Mouse (Mus musculus) left cerebral cortex, postnatal 14 days (tissue): ENCODE measurements around the gene Pbx4. TPM values are rescaled to one million over a fixed set of nuclear protein-coding genes. Genes with fewer than 3 reads are reported as not detected.

ENCODE experiments used
- DNase-seq, 2 experiments: peaks; one replicate each; pipeline ENCODE4 v3.0.0; 2021 to 2022; ENCODE audit warnings: low spot score in 2 of 2, mixed read lengths in 1 of 2
- intact Hi-C: fragments of 180-260 bp; cut with DNase I; formaldehyde crosslinking; loops from one replicate; pipeline ENCODE4 v1.15.1; 2025
- total RNA-seq, 2 experiments: library from RNA; stranded (reverse); gene quantifications; 2 replicates each; pipeline ENCODE4 v1.2.3; 2021

Gene Pbx4
- total RNA-seq, 2 experiments from 2014 or later = 23.0 to 27.4 TPM

GRCm38 (mm10) chr8:69888902-69889301, 56.6 kb downstream of the Pbx4 start:
- intact Hi-C loops = no loop called here
- no peak for DNase-seq

- DNase-seq = peak; percentile 75 to 77
- intact Hi-C loops = loop anchor here (2.0 kb wide), 1 partner anchor 16 kb away; no protein-coding TSS in a partner anchor
These were observed 58.5 kb downstream of the Pbx4 start for GRCm38 (mm10) chr8:69890813-69891241.

GRCm38 (mm10) chr8:69893863-69894262, 61.6 kb downstream of the Pbx4 start:
- intact Hi-C loops = no loop called here
- peak; percentile 63 to 90 for DNase-seq

GRCm38 (mm10) chr8:69894836-69895332, 62.6 kb downstream of the Pbx4 start:
- intact Hi-C loops = no loop called here
- DNase-seq = no peak

- DNase-seq = no peak
- intact Hi-C loops = no loop called here
These were observed 63.6 kb downstream of the Pbx4 start for GRCm38 (mm10) chr8:69895772-69896451.

- DNase-seq = no peak
- intact Hi-C loops = no loop called here
These were observed 65.6 kb downstream of the Pbx4 start for GRCm38 (mm10) chr8:69897857-69898256.

- DNase-seq = no peak
- intact Hi-C loops = no loop called here
These were observed 67.6 kb downstream of the Pbx4 start for GRCm38 (mm10) chr8:69899876-69900275.

GRCm38 (mm10) chr8:69900895-69901451, 68.7 kb downstream of the Pbx4 start:
- no peak for DNase-seq
- intact Hi-C loops = no loop called here

GRCm38 (mm10) chr8:69901484-69902162, 69.3 kb downstream of the Pbx4 start:
- intact Hi-C loops = no loop called here
- DNase-seq = peak; percentile 97 to 98

- intact Hi-C loops = no loop called here
- DNase-seq = no peak
These were observed 70.1 kb downstream of the Pbx4 start, which contains the start of the genes Tssk6, Ndufa13 and Yjefn3 for GRCm38 (mm10) chr8:69902163-69903062. TSS of gene Tssk6 (plus strand) at chr8:69902184. TSS of gene Ndufa13 (minus strand) at chr8:69902558. TSS of gene Yjefn3 (minus strand) at chr8:69902712.

- intact Hi-C loops = no loop called here
- peak; percentile 100 for DNase-seq
These were observed 70.8 kb downstream of the Pbx4 start for GRCm38 (mm10) chr8:69903063-69903542.

GRCm38 (mm10) chr8:69904096-69904495, 71.8 kb downstream of the Pbx4 start:
- DNase-seq = no peak
- intact Hi-C loops = no loop called here

- no peak for DNase-seq
- intact Hi-C loops = no loop called here
These were observed 74.0 kb downstream of the Pbx4 start for GRCm38 (mm10) chr8:69906260-69906659.

- no peak for DNase-seq
- intact Hi-C loops = no loop called here
These were observed 74.8 kb downstream of the Pbx4 start for GRCm38 (mm10) chr8:69907106-69907505.

GRCm38 (mm10) chr8:69911917-69912316, 79.6 kb downstream of the Pbx4 start:
- DNase-seq = no peak
- intact Hi-C loops = no loop called here

- intact Hi-C loops = no loop called here
- no peak for DNase-seq
These were observed 80.3 kb downstream of the Pbx4 start for GRCm38 (mm10) chr8:69912478-69913074.

GRCm38 (mm10) chr8:69914526-69914925, 82.2 kb downstream of the Pbx4 start:
- intact Hi-C loops = no loop called here
- DNase-seq = no peak

GRCm38 (mm10) chr8:69915748-69916147, 83.5 kb downstream of the Pbx4 start:
- DNase-seq = peak; percentile 51 to 84
- intact Hi-C loops = loop anchor here (5.0 kb wide), 1 partner anchor 247 kb away; no protein-coding TSS in a partner anchor

- no peak for DNase-seq
- intact Hi-C loops = loop anchor here (2.0 to 5.0 kb wide), 2 partner anchors 78 to 244 kb away; partner anchors contain the start of gene Gatad2a
These were observed 86.2 kb downstream of the Pbx4 start for GRCm38 (mm10) chr8:69918506-69918905.
